Mouse (Mus musculus): ENCODE data around the gene Tnip1.

DNA sequence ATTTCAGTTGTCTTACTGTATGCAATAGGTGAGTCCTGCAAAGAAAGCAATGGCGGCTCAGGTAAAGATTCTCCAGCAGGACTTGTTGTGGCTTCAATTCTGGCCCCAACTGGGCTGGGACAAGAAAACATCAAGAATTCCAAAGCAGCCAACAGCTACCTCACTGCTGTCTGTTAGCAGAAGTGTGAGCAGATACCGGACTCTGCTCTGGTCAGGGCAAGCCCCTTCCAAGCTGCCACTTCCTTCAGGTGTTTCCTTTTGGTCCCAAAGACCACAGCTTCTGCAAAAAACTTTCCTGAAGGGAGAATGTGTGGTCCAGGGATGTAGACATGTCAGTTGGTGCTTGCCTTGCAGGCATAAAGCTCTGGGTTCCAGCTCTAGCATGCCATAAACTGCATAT, 13.0 kb upstream of the Tnip1 start:
- TF ChIP-seq CTCF (IDR thresholded peaks at IDR 0.05; ENCODE audit: low read depth, low read length) = no peak
- no peak for TF ChIP-seq GATA1 (IDR thresholded peaks at IDR 0.05; ENCODE audit: borderline replicate concordance, low read length)
- no peak for TF ChIP-seq GATA2 (IDR thresholded peaks at IDR 0.05; ENCODE audit: borderline replicate concordance, low read depth, low read length)
- no peak for TF ChIP-seq TAL1 (conservative IDR thresholded peaks at IDR 0.05; ENCODE audit: low read depth, low read length)

All from G1E (cell line).